Mouse (Mus musculus) lung, embryonic 16.5 days (tissue): ENCODE results near the gene Plxdc2. TPM values are rescaled to one million over a fixed set of nuclear protein-coding genes. Genes with fewer than 3 reads are reported as not detected.

ENCODE experiments used
- ATAC-seq: fragments of 200-750 bp; cut with Nextera tagmentation; 2 replicates; pipeline ENCODE4 v1.8.0; 2017; ENCODE audit warnings: low read depth, mild to moderate bottlenecking, moderate library complexity
- H3K27ac ChIP-seq: fragments of 300-500 bp; sonication (generic); 2 replicates; pipeline ENCODE4 v1.5.1; 2014; ENCODE audit warnings: mild to moderate bottlenecking, control low read depth, low read length
- H3K27me3 ChIP-seq: fragments of 300-500 bp; sonication (generic); 2 replicates; pipeline ENCODE4 v1.6.1; 2014; ENCODE audit warnings: low read depth, low read length, mixed read lengths; ENCODE audit not compliant: control insufficient read depth, insufficient read depth
- H3K36me3 ChIP-seq: fragments of 300-500 bp; sonication (generic); 2 replicates; pipeline ENCODE4 v1.6.1; 2014; ENCODE audit warnings: low read length; ENCODE audit not compliant: control insufficient read depth, insufficient read depth
- H3K4me1 ChIP-seq: fragments of 300-500 bp; sonication (generic); replicated peaks from 2 replicates; pipeline ENCODE4 v1.6.1; 2014; ENCODE audit warnings: low read length, mixed read lengths; ENCODE audit not compliant: control insufficient read depth, insufficient read depth
- H3K4me2 ChIP-seq: fragments of 300-500 bp; sonication (generic); 2 replicates; pipeline ENCODE4 v1.6.1; 2014; ENCODE audit warnings: low read depth, low read length, control low read depth
- H3K4me3 ChIP-seq: fragments of 300-500 bp; sonication (generic); 2 replicates; pipeline ENCODE4 v1.5.1; 2014; ENCODE audit warnings: mild to moderate bottlenecking, low read length, control low read depth
- H3K9ac ChIP-seq: fragments of 300-500 bp; sonication (generic); 2 replicates; pipeline ENCODE4 v1.6.1; 2014; ENCODE audit warnings: low read length, control low read depth
- H3K9me3 ChIP-seq: fragments of 300-500 bp; sonication (generic); 2 replicates; pipeline ENCODE4 v1.6.1; 2016; ENCODE audit warnings: low read length; ENCODE audit not compliant: control insufficient read depth
- WGBS: fragments of 180-500 bp; shearing (Covaris S2); extraction: QIAGEN DNeasy Blood & Tissue Kit; methylation state at CpG from one replicate; pipeline ENCODE4 v1.1.7; 2014; 5-methylcytosine and 5-hydroxymethylcytosine counted together
- polyA plus RNA-seq: library from polyadenylated mRNA; unstranded; fragments of >200 nt; fragmentation: Nextera tagmentation; extraction: Ambion mirVana; gene quantifications from 2 replicates; pipeline ENCODE4 v1.2.1, GENCODE M21; 2015

Gene Plxdc2
- 70.1 TPM in 2 replicates for polyA plus RNA-seq

DNA sequence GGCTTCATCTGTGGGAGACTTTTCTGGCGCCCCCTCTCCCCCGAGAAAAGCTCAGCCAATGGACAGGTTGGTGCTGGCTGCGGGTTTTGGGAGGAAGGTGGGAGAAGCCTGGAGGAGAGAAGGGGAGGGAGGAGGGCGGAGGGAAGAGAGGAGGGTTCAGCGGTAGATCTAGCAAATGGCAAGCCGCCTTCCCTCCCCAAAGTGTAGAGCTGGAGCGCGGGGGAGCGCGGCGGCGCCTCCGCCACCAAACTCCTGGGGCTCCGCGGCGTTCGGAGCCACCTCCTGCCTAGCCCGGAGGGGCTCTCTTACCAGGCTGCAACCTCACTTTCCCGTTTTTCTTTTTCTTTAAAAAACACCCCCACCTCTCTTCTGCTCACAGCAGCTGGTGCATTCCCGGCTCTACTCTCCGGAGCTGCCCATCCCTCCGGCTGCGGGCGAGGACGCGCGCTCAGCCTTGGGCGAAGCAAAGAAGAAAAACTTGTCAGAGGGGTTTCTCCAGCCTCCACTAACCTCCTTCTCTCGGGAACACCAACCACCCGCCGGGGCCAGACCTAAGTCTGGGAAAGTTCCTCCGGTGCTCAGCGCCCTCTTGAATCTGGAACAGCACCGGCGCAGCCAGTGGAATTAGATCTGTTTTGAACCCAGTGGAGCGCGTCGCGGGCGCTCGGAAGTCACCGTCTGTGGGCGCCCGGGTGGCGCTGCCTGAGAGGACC, at the start of gene Plxdc2:
Gene Plxdc2 (plus strand): TSS at position 199 of the 713 bp plus-strand sequence.
- no peaks in the 10 kb centered on the region for H3K27me3 ChIP-seq
- H3K9ac ChIP-seq = peak within 1 kb of the TSS; percentile 83
- WGBS = 0% methylated on average over 43 of the region's 45 CpGs
- no peaks in the 10 kb centered on the region for H3K36me3 ChIP-seq
- ATAC-seq = peak; percentile 94
- H3K9me3 ChIP-seq = no peaks in the 10 kb centered on the region
- peak within 1 kb of the TSS; percentile 89 for H3K27ac ChIP-seq
- H3K4me1 ChIP-seq = peaks cover 12% of the 10 kb centered on the region
- peak within 1 kb of the TSS; percentile 79 for H3K4me3 ChIP-seq
- peak within 1 kb of the TSS; percentile 84 for H3K4me2 ChIP-seq

DNA sequence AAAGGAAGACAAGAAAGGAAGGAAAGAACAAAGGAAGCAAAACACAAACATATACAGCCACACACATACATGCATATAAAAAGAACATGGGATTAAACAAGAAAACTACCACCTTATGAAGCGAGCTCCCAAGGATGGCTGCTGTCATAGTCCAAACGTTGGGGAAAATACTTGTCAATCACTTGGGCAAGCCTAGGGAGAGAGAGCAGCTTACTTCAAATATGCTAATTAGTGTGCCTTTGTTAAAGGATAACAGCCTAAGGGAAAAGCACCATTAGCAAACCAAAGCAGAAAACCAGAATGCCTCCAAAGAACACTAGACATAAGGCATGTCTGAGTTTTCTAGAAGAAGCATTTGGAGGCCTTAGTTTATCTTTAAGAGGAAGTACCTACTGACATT, 45.7 kb upstream of the Plxdc2 start:
- WGBS = 52% methylated on average over 2 of the region's 2 CpGs

DNA sequence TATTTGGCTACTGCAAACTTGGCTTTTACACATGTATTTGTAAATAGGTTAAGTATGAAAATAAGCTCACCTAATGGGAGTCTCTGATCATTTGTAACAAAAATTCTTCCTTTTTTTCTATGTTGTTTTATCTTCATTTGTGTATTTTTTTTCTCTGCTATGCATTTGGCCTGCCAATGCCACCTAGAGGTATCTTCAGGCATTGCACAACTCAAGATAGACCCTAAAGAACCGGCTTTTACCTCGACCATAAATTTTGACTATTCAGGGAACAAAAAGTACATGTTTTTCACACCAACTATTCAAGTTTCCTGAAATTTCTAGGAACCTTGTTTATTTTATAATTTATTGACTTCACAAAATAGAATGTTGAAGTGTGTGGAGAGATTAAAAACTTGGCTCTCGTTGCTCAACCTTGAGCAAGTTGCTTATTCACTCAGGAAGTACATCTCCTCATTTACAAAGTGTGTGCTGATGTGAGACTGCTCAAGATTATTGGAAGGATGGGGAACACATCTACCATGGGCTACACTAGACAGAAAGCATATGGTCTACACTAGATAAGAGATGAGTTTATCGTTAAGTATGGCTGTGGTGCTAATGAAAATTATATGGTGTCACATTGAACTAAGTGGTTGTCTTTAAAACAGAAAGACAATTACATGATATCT, 43.6 kb upstream of the Plxdc2 start:
- H3K27ac ChIP-seq = no peak overlapping the region
- no peak overlapping the region for H3K4me3 ChIP-seq
- H3K9me3 ChIP-seq = no peaks in the 10 kb centered on the region
- no peak overlapping the region for H3K9ac ChIP-seq
- H3K36me3 ChIP-seq = no peaks in the 10 kb centered on the region
- H3K27me3 ChIP-seq = no peaks in the 10 kb centered on the region
- peak; percentile 92 for ATAC-seq
- no peak overlapping the region for H3K4me2 ChIP-seq
- WGBS = 30% methylated on average over 4 of the region's 4 CpGs
- no peaks in the 10 kb centered on the region for H3K4me1 ChIP-seq

More for the DNA sequence above, 45.7 kb upstream of the Plxdc2 start:
- no peaks in the 10 kb centered on the region for H3K4me1 ChIP-seq
- H3K9me3 ChIP-seq = no peaks in the 10 kb centered on the region
- no peak overlapping the region for H3K27ac ChIP-seq
- no peak overlapping the region for H3K4me3 ChIP-seq
- H3K9ac ChIP-seq = no peak overlapping the region
- no peaks in the 10 kb centered on the region for H3K36me3 ChIP-seq
- no peak for ATAC-seq
- no peak overlapping the region for H3K4me2 ChIP-seq
- H3K27me3 ChIP-seq = no peaks in the 10 kb centered on the region

DNA sequence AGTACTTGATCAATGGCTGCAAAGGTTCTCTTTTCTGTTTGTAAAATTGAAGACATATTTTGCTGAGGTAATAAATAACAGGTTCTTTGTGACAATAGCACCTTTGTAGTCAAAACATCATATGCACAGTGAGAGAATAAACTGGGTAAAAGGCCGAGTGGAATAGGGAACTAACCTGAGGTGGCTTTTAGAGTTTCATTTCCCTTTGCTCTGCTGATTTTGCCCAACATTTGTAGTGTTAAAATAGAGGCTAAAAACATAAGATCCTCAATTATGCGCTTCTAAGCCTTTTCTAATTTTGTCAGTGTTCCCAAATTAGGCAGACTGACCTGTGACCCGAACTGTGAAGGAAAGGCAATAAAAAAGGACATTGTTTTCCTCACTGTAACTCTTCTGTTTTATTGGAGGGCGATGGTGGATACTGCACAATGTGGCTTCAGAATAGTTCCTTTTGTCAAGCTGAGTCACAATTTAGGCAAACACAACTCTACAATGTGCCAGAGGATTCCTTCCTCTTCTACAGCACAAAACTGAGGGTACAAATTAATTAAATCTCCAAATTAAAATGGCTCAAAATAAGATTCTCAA, 20.8 kb upstream of the Plxdc2 start:
- Histone ChIP-seq H3K4me3 (no peak overlapping the region), H3K27ac (no peak overlapping the region), H3K36me3 (no peaks in the 10 kb centered on the region), H3K9ac (no peak overlapping the region), H3K27me3 (no peaks in the 10 kb centered on the region), H3K4me1 (no peaks in the 10 kb centered on the region), H3K9me3 (no peaks in the 10 kb centered on the region), H3K4me2 (no peak overlapping the region)
- 68% methylated on average over 4 of the region's 4 CpGs for WGBS
- no peak for ATAC-seq

DNA sequence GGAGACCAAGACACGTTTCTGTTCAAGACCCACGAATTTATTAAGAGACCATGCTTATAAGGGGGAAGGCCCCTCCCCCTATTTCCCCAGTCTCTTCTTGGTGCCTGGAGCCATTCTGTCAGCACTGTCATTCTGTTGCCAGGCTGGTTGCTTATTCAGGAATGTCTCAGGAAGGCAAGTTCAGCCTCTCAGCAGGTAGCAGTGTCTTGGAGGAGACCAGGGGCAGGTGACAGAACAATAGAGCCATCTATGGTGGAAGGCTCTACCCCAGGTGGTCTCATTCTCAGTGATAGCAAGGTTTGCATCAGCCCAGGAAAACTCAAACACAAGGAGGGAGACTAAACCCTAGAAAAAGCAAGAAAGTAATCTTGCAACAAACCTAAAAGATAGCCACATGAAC, 11.5 kb upstream of the Plxdc2 start:
- Histone ChIP-seq H3K27ac (no peak overlapping the region), H3K36me3 (no peaks in the 10 kb centered on the region), H3K4me2 (no peak overlapping the region), H3K4me3 (no peak overlapping the region), H3K27me3 (no peaks in the 10 kb centered on the region), H3K9ac (no peak overlapping the region), H3K9me3 (no peaks in the 10 kb centered on the region), H3K4me1 (no peaks in the 10 kb centered on the region)
- 59% methylated on average over 2 of the region's 2 CpGs for WGBS
- ATAC-seq = no peak

DNA sequence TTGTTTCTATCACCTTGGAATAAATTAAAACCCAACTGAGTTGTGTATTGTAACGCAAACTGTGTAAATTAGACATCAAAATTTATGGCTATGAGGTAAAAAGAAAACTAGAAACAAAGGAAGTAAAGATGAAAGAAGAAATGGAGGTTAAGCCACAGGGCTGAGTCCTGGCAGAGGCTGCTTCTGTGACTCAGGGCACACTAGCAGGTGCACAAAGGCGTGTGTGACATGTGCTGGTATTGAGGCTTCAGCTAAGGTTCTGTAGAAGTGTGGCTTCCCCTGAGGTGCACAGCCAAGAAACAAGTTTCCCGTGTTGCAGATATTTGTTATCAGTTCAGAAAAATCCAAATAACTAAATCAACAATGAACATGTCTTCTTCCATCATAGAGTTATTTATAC, 5.0 kb upstream of the Plxdc2 start:
- WGBS = 58% methylated on average over 3 of the region's 3 CpGs
- H3K27me3 ChIP-seq = no peaks in the 10 kb centered on the region
- H3K4me3 ChIP-seq = no peak overlapping the region
- H3K4me2 ChIP-seq = no peak overlapping the region
- H3K27ac ChIP-seq = no peak overlapping the region
- no peak for ATAC-seq
- H3K9ac ChIP-seq = no peak overlapping the region
- no peaks in the 10 kb centered on the region for H3K36me3 ChIP-seq
- H3K4me1 ChIP-seq = peaks cover 5% of the 10 kb centered on the region
- H3K9me3 ChIP-seq = no peaks in the 10 kb centered on the region

DNA sequence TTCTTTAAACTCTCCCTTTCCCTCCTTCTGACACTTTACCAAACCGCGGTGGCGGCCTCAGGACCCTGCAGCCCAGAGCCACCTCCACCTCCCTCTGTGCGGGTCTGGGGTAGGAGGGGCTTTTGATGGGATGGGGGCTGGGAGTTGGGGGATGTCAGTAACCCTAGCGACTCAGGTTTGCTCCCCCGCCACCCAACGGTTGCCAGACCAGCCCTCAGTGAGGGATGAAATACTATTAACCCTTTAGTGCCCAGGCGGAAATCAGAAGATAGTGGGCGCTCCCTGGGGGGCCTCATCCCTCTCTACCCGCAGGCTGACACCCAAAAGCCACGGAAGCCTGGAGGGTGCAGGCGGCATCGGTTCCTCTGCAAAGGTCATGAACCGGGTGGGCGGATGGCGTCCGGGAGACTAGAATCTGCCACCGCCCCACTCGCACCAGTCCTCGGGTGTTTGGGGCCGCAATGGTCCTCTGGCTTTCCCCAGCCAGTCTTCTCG, 446 bp upstream of the Plxdc2 start:
- no peaks in the 10 kb centered on the region for H3K27me3 ChIP-seq
- peak; percentile 73 for ATAC-seq
- peaks cover 12% of the 10 kb centered on the region for H3K4me1 ChIP-seq
- peak overlapping the region; percentile 79 for H3K4me3 ChIP-seq
- peak overlapping the region; percentile 89 for H3K27ac ChIP-seq
- H3K36me3 ChIP-seq = no peaks in the 10 kb centered on the region
- H3K4me2 ChIP-seq = peak overlapping the region; percentile 84
- 0% methylated on average over 22 of the region's 22 CpGs for WGBS
- peak overlapping the region; percentile 83 for H3K9ac ChIP-seq
- no peaks in the 10 kb centered on the region for H3K9me3 ChIP-seq

DNA sequence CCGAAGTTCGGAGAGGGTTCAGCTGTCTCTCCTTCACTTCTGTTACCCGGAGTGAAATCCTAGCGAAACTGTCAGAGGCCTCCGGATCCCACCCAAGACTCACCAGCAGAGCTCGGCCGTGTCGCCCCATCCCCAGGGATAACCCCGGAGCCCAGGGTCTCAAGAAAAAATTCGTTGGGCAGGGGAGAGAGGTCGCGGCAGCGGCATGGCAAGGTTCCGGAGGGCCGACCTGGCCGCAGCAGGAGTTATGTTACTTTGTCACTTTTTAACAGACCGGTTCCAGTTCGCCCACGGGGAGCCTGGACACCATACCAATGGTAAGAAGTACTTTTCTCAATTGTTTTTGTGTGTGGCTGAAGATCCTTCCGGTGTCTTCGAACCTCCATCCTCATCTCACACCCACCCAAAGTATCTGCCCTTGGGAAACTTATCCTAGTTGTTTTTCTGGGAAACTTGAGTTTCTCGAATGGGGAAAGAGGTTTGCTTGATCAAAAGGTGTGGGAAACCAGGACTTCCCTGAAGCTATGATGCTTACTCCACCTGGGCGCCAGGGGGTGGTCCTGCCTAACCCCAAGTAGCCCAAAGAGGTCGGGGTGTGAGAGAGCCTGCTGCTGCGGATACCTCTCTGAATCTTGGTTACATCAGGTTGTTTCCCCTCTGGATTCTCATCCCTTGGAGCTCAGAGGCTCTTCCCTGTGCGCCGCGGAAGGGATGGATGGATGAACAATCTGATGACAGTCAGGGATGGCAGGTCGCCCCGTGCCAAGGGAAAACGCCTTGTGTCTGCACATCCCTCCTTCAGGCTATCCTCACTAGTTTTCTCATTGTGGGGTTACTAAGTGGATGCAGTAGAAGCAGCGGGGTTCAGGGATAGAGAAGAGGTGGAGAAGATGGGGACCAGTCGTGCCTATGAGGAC, 1.1 kb downstream of the Plxdc2 start:
- H3K4me2 ChIP-seq = peak overlapping the region; percentile 84
- no peaks in the 10 kb centered on the region for H3K36me3 ChIP-seq
- H3K27ac ChIP-seq = peak overlapping the region; percentile 89
- H3K9me3 ChIP-seq = no peaks in the 10 kb centered on the region
- H3K9ac ChIP-seq = peak overlapping the region; percentile 83
- ATAC-seq = no peak
- 2% methylated on average over 33 of the region's 33 CpGs for WGBS
- no peaks in the 10 kb centered on the region for H3K27me3 ChIP-seq
- peak overlapping the region; percentile 79 for H3K4me3 ChIP-seq
- H3K4me1 ChIP-seq = peaks cover 16% of the 10 kb centered on the region
